Mouse (Mus musculus) left cerebral cortex, postnatal 25 days (tissue): ENCODE data around the gene Hecw2. TPM values are rescaled to one million over a fixed set of nuclear protein-coding genes. Genes with fewer than 3 reads are reported as not detected.

ENCODE experiments used
- DNase-seq, 2 experiments: peaks; one replicate each; pipeline ENCODE4 v3.0.0; 2022; ENCODE audit warnings: low spot score in 2 of 2, mixed read lengths in 1 of 2
- intact Hi-C: fragments of 180-260 bp; cut with DNase I; formaldehyde crosslinking; loops from one replicate; pipeline ENCODE4 v1.15.1; 2025
- total RNA-seq, 2 experiments: library from RNA; stranded (reverse); gene quantifications; 2 replicates each; pipeline ENCODE4 v1.2.3; 2021

Hecw2 gene
- total RNA-seq, 2 experiments from 2014 or later, result 42.7 to 57.6 TPM

GRCm38 (mm10) chr1:53927605-53928004 lies 267.4 kb downstream of the Hecw2 start:
- intact Hi-C loops, result no loop called here
- DNase-seq, result peak in 1 of 2 experiments; percentile 22

GRCm38 (mm10) chr1:53925149-53925901 lies 269.6 kb downstream of the Hecw2 start:
- DNase-seq, result no peak
- intact Hi-C loops, result no loop called here

GRCm38 (mm10) chr1:53911848-53912247 lies 283.1 kb downstream of the Hecw2 start:
- intact Hi-C loops, result no loop called here
- DNase-seq, result no peak

GRCm38 (mm10) chr1:53910251-53910650 lies 284.7 kb downstream of the Hecw2 start:
- intact Hi-C loops, result no loop called here
- no peak for DNase-seq

- intact Hi-C loops, result loop anchor here (2.0 to 5.0 kb wide), 2 partner anchors 286 to 473 kb away; partner anchors contain the start of gene Hecw2
- DNase-seq, result peak; percentile 37 to 72
Measured at GRCm38 (mm10) chr1:53909118-53909517, 285.9 kb downstream of the Hecw2 start.

- no peak for DNase-seq
- intact Hi-C loops, result loop anchor here (5.0 kb wide), 1 partner anchor 476 kb away; no protein-coding TSS in a partner anchor
Measured at GRCm38 (mm10) chr1:53906175-53906574, 288.8 kb downstream of the Hecw2 start.

GRCm38 (mm10) chr1:53900416-53900815 lies 294.6 kb downstream of the Hecw2 start:
- no peak for DNase-seq
- intact Hi-C loops, result no loop called here

GRCm38 (mm10) chr1:53894299-53894698 lies 300.7 kb downstream of the Hecw2 start:
- intact Hi-C loops, result loop anchor here (5.0 kb wide), 1 partner anchor 72 kb away; no protein-coding TSS in a partner anchor
- DNase-seq, result no peak

- peak in 1 of 2 experiments; percentile 41 for DNase-seq
- intact Hi-C loops, result loop anchor here (2.0 to 5.0 kb wide), 2 partner anchors 68 to 176 kb away; no protein-coding TSS in a partner anchor
Measured at GRCm38 (mm10) chr1:53890380-53890779, 304.6 kb downstream of the Hecw2 start.

- DNase-seq, result no peak
- intact Hi-C loops, result loop anchor here (2.0 to 5.0 kb wide), 2 partner anchors 68 to 175 kb away; no protein-coding TSS in a partner anchor
Measured at GRCm38 (mm10) chr1:53889806-53890205, 305.2 kb downstream of the Hecw2 start.

GRCm38 (mm10) chr1:53882480-53882879 lies 312.5 kb downstream of the Hecw2 start:
- no peak for DNase-seq
- intact Hi-C loops, result no loop called here

- intact Hi-C loops, result no loop called here
- DNase-seq, result no peak
Measured at GRCm38 (mm10) chr1:53875919-53876318, 319.0 kb downstream of the Hecw2 start.

GRCm38 (mm10) chr1:53867316-53867715 lies 327.7 kb downstream of the Hecw2 start:
- intact Hi-C loops, result no loop called here

GRCm38 (mm10) chr1:53866374-53866902 lies 328.5 kb downstream of the Hecw2 start:
- DNase-seq, result no peak
- intact Hi-C loops, result no loop called here

More at GRCm38 (mm10) chr1:53867316-53867715, 327.7 kb downstream of the Hecw2 start:
- DNase-seq, result no peak

GRCm38 (mm10) chr1:53864046-53864445 lies 330.9 kb downstream of the Hecw2 start:
- no peak for DNase-seq
- intact Hi-C loops, result no loop called here

GRCm38 (mm10) chr1:53860611-53861010 lies 334.4 kb downstream of the Hecw2 start:
- DNase-seq, result no peak

GRCm38 (mm10) chr1:53859175-53859574 lies 335.8 kb downstream of the Hecw2 start:
- intact Hi-C loops, result no loop called here
- no peak for DNase-seq

More at GRCm38 (mm10) chr1:53860611-53861010, 334.4 kb downstream of the Hecw2 start:
- intact Hi-C loops, result no loop called here

- intact Hi-C loops, result no loop called here
- DNase-seq, result no peak
Measured at GRCm38 (mm10) chr1:53856501-53857103, 338.4 kb downstream of the Hecw2 start.

- no peak for DNase-seq
- intact Hi-C loops, result no loop called here
Measured at GRCm38 (mm10) chr1:53855732-53856131, 339.2 kb downstream of the Hecw2 start.

- DNase-seq, result no peak
- intact Hi-C loops, result no loop called here
Measured at GRCm38 (mm10) chr1:53852086-53852610, 342.8 kb downstream of the Hecw2 start.
